Mouse (Mus musculus) neural tube, embryonic 15.5 days (tissue): ENCODE measurements at regions not wholly inside any gene's neighbourhood (a gene's known extent, or its start where the extent isn't known, plus 50 kb on each side); places are given as distances from the start of the nearest gene placed in this dataset.
"Not testable (repeated sequence)": the region's sequence is repeated elsewhere in the genome, so short reads cannot be mapped to it uniquely, and the experiment has no call there.

ENCODE experiments used
- ATAC-seq: fragments of 200-750 bp; cut with Nextera tagmentation; 2 replicates; pipeline ENCODE4 v1.8.0; 2017; ENCODE audit warnings: mild to moderate bottlenecking, moderate TSS enrichment, moderate library complexity; ENCODE audit not compliant: low FRiP score
- H3K27ac ChIP-seq: fragments of 300-500 bp; sonication (generic); replicated peaks from 2 replicates; pipeline ENCODE4 v1.5.1; 2015; ENCODE audit warnings: mild to moderate bottlenecking, inconsistent platforms
- H3K27me3 ChIP-seq: fragments of 300-500 bp; sonication (generic); replicated peaks from 2 replicates; pipeline ENCODE4 v1.6.1; 2015; ENCODE audit warnings: inconsistent platforms
- H3K36me3 ChIP-seq: fragments of 300-500 bp; sonication (generic); 2 replicates; pipeline ENCODE4 v1.6.1; 2015; ENCODE audit warnings: inconsistent platforms
- H3K4me1 ChIP-seq: fragments of 300-500 bp; sonication (generic); 2 replicates; pipeline ENCODE4 v1.6.1; 2015; ENCODE audit warnings: inconsistent platforms
- H3K4me2 ChIP-seq: fragments of 300-500 bp; sonication (generic); 2 replicates; pipeline ENCODE4 v1.6.1; 2015; ENCODE audit warnings: inconsistent platforms, mild to moderate bottlenecking, moderate library complexity
- H3K4me3 ChIP-seq: fragments of 300-500 bp; sonication (generic); replicated peaks from 2 replicates; pipeline ENCODE4 v1.5.1; 2015; ENCODE audit warnings: mild to moderate bottlenecking, inconsistent platforms
- H3K9ac ChIP-seq: fragments of 300-500 bp; sonication (generic); replicated peaks from 2 replicates; pipeline ENCODE4 v1.6.1; 2015; ENCODE audit warnings: mild to moderate bottlenecking, inconsistent platforms
- H3K9me3 ChIP-seq: fragments of 300-500 bp; sonication (generic); replicated peaks from 2 replicates; pipeline ENCODE4 v1.6.1; 2016; ENCODE audit warnings: inconsistent platforms
- WGBS: fragments of 180-500 bp; shearing (Covaris S2); methylation state at CpG from one replicate; pipeline ENCODE4 v1.1.7; 2015; ENCODE audit warnings: mixed read lengths; 5-methylcytosine and 5-hydroxymethylcytosine counted together

- H3K4me1 ChIP-seq, result no peaks in the 10 kb centered on the region
- no peak overlapping the region for H3K4me2 ChIP-seq
- 74% methylated on average over 11 of the region's 11 CpGs for WGBS
- no peaks in the 10 kb centered on the region for H3K27me3 ChIP-seq
- no peaks in the 10 kb centered on the region for H3K9me3 ChIP-seq
- H3K4me3 ChIP-seq, result no peak overlapping the region
- no peak for ATAC-seq
- no peak overlapping the region for H3K27ac ChIP-seq
- no peak overlapping the region for H3K9ac ChIP-seq
- no peaks in the 10 kb centered on the region for H3K36me3 ChIP-seq
Observed at GRCm38 (mm10) chr16:63104938-63105714, 251.0 kb downstream of the Pros1 start.

GRCm38 (mm10) chr16:63116456-63116855, 262.3 kb downstream of the Pros1 start:
- no peaks in the 10 kb centered on the region for H3K36me3 ChIP-seq
- no peak overlapping the region for H3K9ac ChIP-seq
- no peaks in the 10 kb centered on the region for H3K9me3 ChIP-seq
- no peak overlapping the region for H3K4me3 ChIP-seq
- WGBS, result 67% methylated on average over 2 of the region's 2 CpGs
- H3K27ac ChIP-seq, result no peak overlapping the region
- no peaks in the 10 kb centered on the region for H3K4me1 ChIP-seq
- no peak for ATAC-seq
- no peaks in the 10 kb centered on the region for H3K27me3 ChIP-seq
- no peak overlapping the region for H3K4me2 ChIP-seq

- Histone ChIP-seq H3K9me3 (no peaks in the 10 kb centered on the region), H3K4me1 (no peaks in the 10 kb centered on the region), H3K36me3 (no peaks in the 10 kb centered on the region), H3K4me2 (no peak overlapping the region), H3K4me3 (no peak overlapping the region), H3K27me3 (no peaks in the 10 kb centered on the region), H3K27ac (no peak overlapping the region), H3K9ac (no peak overlapping the region)
- no peak for ATAC-seq
- WGBS, result 73% methylated on average over 7 of the region's 7 CpGs
Observed at GRCm38 (mm10) chr16:63118721-63119120, 264.6 kb downstream of the Pros1 start.

- Histone ChIP-seq H3K9ac (no peak overlapping the region), H3K4me1 (no peaks in the 10 kb centered on the region), H3K27me3 (no peaks in the 10 kb centered on the region), H3K9me3 (no peaks in the 10 kb centered on the region), H3K4me2 (no peak overlapping the region), H3K27ac (no peak overlapping the region), H3K36me3 (no peaks in the 10 kb centered on the region), H3K4me3 (no peak overlapping the region)
- ATAC-seq, result no peak
- WGBS, result 87% methylated on average over 3 of the region's 3 CpGs
Observed at GRCm38 (mm10) chr16:63143851-63144250, 289.7 kb downstream of the Pros1 start.

GRCm38 (mm10) chr16:63155300-63155821, 301.3 kb downstream of the Pros1 start:
- Histone ChIP-seq H3K4me2 (no peak overlapping the region), H3K4me3 (no peak overlapping the region), H3K9me3 (no peaks in the 10 kb centered on the region), H3K9ac (no peak overlapping the region), H3K27ac (no peak overlapping the region), H3K4me1 (no peaks in the 10 kb centered on the region), H3K27me3 (no peaks in the 10 kb centered on the region), H3K36me3 (no peaks in the 10 kb centered on the region)
- WGBS, result 72% methylated on average over 2 of the region's 2 CpGs
- no peak for ATAC-seq

- Histone ChIP-seq H3K9me3 (no peaks in the 10 kb centered on the region), H3K9ac (no peak overlapping the region), H3K36me3 (no peaks in the 10 kb centered on the region), H3K27me3 (no peaks in the 10 kb centered on the region), H3K4me3 (no peak overlapping the region), H3K4me1 (no peaks in the 10 kb centered on the region), H3K27ac (no peak overlapping the region), H3K4me2 (no peak overlapping the region)
- ATAC-seq, result no peak
- 74% methylated on average over 6 of the region's 6 CpGs for WGBS
Observed at GRCm38 (mm10) chr16:63170101-63170500, 316.0 kb downstream of the Pros1 start.

GRCm38 (mm10) chr16:63179228-63179627, 325.1 kb downstream of the Pros1 start:
- ATAC-seq, result no peak
- Histone ChIP-seq H3K4me1 (no peaks in the 10 kb centered on the region), H3K27me3 (no peaks in the 10 kb centered on the region), H3K9ac (no peak overlapping the region), H3K4me2 (no peak overlapping the region), H3K9me3 (no peaks in the 10 kb centered on the region), H3K27ac (no peak overlapping the region), H3K36me3 (no peaks in the 10 kb centered on the region), H3K4me3 (no peak overlapping the region)
- WGBS, result 68% methylated on average over 5 of the region's 5 CpGs

- Histone ChIP-seq H3K9ac (no peak overlapping the region), H3K36me3 (no peaks in the 10 kb centered on the region), H3K4me3 (no peak overlapping the region), H3K27me3 (no peaks in the 10 kb centered on the region), H3K27ac (no peak overlapping the region), H3K9me3 (no peaks in the 10 kb centered on the region), H3K4me1 (no peaks in the 10 kb centered on the region), H3K4me2 (no peak overlapping the region)
- no peak for ATAC-seq
- WGBS, result 38% methylated on average over 6 of the region's 6 CpGs
Observed at GRCm38 (mm10) chr16:63191181-63191580, 337.1 kb downstream of the Pros1 start.

GRCm38 (mm10) chr16:63191623-63192022, 337.5 kb downstream of the Pros1 start:
- no peak overlapping the region for H3K4me3 ChIP-seq
- no peak overlapping the region for H3K4me2 ChIP-seq
- no peak overlapping the region for H3K27ac ChIP-seq
- H3K36me3 ChIP-seq, result no peaks in the 10 kb centered on the region
- 82% methylated on average over 1 of the region's 1 CpGs for WGBS
- no peaks in the 10 kb centered on the region for H3K9me3 ChIP-seq
- H3K27me3 ChIP-seq, result no peaks in the 10 kb centered on the region
- no peaks in the 10 kb centered on the region for H3K4me1 ChIP-seq
- ATAC-seq, result no peak
- H3K9ac ChIP-seq, result no peak overlapping the region

- no peak overlapping the region for H3K4me2 ChIP-seq
- no peak overlapping the region for H3K27ac ChIP-seq
- no peaks in the 10 kb centered on the region for H3K9me3 ChIP-seq
- WGBS, result 73% methylated on average over 2 of the region's 2 CpGs
- no peak for ATAC-seq
- no peaks in the 10 kb centered on the region for H3K36me3 ChIP-seq
- no peaks in the 10 kb centered on the region for H3K4me1 ChIP-seq
- H3K9ac ChIP-seq, result no peak overlapping the region
- H3K4me3 ChIP-seq, result no peak overlapping the region
- no peaks in the 10 kb centered on the region for H3K27me3 ChIP-seq
Observed at GRCm38 (mm10) chr16:63194595-63194994, 340.5 kb downstream of the Pros1 start.

GRCm38 (mm10) chr16:63213471-63213870, 359.4 kb downstream of the Pros1 start:
- 94% methylated on average over 1 of the region's 1 CpGs for WGBS
- H3K4me2 ChIP-seq, H3K9ac ChIP-seq, H3K27me3 ChIP-seq, H3K27ac ChIP-seq, H3K4me3 ChIP-seq, H3K4me1 ChIP-seq, H3K9me3 ChIP-seq, ATAC-seq, H3K36me3 ChIP-seq: not testable (repeated sequence)

- peak; percentile 77; the same call in 1 of the 2 replicates for ATAC-seq
- Histone ChIP-seq H3K27ac (no peak overlapping the region), H3K36me3 (no peaks in the 10 kb centered on the region), H3K4me2 (peak overlapping the region; percentile 33), H3K9ac (no peak overlapping the region), H3K4me3 (no peak overlapping the region), H3K4me1 (no peaks in the 10 kb centered on the region), H3K27me3 (no peaks in the 10 kb centered on the region), H3K9me3 (no peaks in the 10 kb centered on the region)
- WGBS, result 30% methylated on average over 10 of the region's 10 CpGs
Observed at GRCm38 (mm10) chr16:63220228-63220879, 366.2 kb downstream of the Pros1 start.
